Mouse (Mus musculus) heart, postnatal 4 days (tissue): ENCODE results near the gene Adarb1. TPM values are rescaled to one million over a fixed set of nuclear protein-coding genes. Genes with fewer than 3 reads are reported as not detected.
A peak's percentile ranks its signal among the peaks of the same experiment; 100 is the strongest.
"Not testable (repeated sequence)": the region's sequence is repeated elsewhere in the genome, so short reads cannot be mapped to it uniquely, and the experiment has no call there.

Source experiments
- DNase-seq: peaks from one replicate; pipeline ENCODE4 v3.0.0; 2021
- total RNA-seq, 2 experiments: library from RNA; stranded (reverse); gene quantifications; 2 replicates each; pipeline ENCODE4 v1.2.3; 2021

Gene Adarb1
- total RNA-seq, 2 experiments from 2014 or later = 20.9 to 23.3 TPM

DNA sequence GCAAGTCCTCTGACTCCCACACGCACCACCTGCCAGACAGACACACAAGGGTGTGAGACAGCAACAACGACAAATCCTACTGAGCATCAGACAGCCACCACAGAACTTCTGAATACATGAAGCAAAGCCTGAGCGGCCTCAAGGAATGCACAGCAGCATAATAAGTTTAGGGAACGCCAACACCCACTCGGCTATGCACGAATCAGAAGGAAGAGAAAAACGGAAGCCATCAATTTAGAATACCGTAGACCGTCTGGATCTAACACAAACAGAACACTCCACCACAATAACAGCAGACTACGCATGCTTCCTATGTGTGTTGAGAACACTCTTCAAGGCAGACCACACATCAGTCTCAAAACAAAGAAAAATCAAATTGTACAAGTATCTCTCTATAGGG lies 109.1 kb downstream of the Adarb1 start:
- no peak for DNase-seq

- DNase-seq = no peak
Observed at GRCm38 (mm10) chr10:77305766-77306165, 112.3 kb downstream of the Adarb1 start.

- no peak for DNase-seq
Observed at GRCm38 (mm10) chr10:77304840-77305533, 113.1 kb downstream of the Adarb1 start.

DNA sequence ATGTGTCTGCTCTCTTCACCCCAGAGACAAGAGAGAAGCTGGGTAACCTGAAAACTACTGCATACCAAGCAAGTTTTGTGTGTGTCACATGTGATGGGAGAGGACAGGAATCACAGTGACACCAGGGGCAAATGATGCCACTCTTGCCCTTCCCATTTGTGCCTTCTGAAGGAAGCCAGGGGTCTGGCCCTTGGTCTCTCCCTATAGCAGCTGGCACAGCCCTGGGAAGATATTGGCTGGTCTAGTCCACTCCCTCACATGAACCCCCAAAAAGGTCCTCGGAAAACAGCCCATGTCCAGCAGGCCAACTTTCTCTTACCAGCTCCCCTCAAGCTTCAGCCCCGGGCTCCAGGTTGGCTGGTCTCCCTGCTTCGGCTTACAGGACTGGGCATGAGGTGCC lies 113.7 kb downstream of the Adarb1 start:
- no peak for DNase-seq

GRCm38 (mm10) chr10:77300934-77301297 lies 117.2 kb downstream of the Adarb1 start:
- no peak for DNase-seq

DNA sequence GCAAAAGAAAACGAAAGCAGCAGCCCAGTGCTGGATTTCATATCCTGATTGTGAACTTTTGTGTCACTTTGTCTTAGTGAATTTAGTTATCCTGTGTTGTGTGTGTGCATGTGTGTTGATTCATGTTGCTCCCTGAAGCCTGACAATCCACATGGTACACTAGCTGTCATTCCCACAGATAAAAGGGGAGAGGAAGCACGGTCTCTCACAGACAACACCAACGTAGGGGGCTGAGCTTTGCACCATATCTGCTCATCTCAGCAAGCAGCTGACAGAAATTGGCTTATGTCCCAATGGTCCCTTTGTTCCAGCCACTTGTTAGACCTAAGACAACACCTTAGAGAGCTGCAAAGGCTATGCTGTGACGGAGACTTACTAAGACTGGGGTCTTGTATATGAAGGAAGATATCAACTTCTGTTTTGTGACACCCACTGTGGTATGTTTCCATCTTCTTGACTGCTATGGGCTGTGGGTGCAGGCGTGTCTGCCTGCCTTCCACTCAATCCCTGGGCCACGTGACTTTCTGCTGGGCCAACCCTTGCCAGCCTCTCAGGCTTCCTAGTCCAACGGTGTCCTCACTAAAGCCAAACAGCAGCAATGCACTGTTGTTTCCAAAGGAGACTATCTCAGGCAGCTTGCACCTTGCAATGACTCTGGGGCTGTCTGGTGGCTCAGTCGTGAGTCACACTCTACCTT lies 117.7 kb downstream of the Adarb1 start:
- no peak for DNase-seq

DNA sequence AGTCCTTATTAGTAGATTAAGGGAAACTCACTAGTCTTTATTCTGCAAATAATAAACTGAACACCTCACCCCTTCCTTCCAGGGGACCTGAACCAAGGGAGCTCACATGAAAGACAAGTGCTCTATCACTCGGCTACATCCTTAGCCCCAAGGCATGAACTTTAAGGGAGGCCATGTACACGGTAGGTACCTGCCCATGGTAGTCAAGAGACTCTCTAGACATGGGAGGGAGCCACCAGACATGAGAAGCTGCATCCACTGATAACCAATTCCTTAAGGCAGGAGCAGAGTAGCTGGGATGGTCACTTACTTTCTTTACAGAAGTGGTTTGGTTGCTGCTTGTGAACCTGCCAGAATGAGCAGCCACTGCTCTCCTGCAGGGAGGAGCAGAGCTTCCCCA lies 118.9 kb downstream of the Adarb1 start:
- no peak for DNase-seq

- no peak for DNase-seq
Observed at GRCm38 (mm10) chr10:77298621-77299020, 119.4 kb downstream of the Adarb1 start.

DNA sequence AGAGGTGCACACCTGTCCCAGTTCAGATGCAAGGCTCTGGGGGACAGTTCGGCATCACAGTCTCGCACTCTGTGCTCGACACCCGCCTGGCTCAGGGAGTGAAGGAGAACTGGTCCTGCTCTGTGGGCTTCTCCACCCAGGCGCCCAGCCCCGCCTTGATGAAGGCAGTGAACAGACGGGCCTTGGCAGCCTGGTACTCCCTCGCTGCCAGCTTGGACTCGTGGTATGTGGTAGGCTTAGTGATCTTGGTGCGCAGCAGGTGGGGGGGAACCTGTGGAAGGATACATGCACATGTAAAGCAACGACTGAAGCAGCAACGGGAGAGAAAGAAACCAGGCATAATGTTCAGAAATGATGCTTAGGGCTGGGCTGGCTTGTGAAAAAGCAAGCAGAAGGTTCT lies 123.4 kb downstream of the Adarb1 start:
- DNase-seq = no peak

GRCm38 (mm10) chr10:77290624-77291366 lies 127.3 kb downstream of the Adarb1 start:
- no peak for DNase-seq

DNA sequence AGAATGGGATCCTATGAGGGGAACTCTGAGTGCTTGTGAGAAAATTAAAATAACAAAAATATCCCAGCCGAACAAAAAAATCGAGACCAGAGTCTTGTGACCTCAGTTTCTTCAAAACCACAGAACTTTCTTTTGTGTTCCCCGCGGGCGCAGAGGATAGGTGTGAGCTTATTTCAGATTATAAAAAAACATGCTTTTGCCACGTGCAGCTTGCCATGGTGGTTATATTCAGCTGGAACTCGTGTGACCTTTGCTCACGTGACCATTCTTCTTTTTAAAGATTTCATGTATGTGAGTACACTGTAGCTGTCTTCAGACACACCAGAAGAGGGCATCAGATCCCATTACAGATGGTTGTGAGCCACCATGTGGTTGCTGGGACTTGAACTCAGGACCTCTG lies 128.5 kb downstream of the Adarb1 start:
- DNase-seq = no peak

GRCm38 (mm10) chr10:77288639-77289195 lies 129.4 kb downstream of the Adarb1 start:
- DNase-seq = no peak

DNA sequence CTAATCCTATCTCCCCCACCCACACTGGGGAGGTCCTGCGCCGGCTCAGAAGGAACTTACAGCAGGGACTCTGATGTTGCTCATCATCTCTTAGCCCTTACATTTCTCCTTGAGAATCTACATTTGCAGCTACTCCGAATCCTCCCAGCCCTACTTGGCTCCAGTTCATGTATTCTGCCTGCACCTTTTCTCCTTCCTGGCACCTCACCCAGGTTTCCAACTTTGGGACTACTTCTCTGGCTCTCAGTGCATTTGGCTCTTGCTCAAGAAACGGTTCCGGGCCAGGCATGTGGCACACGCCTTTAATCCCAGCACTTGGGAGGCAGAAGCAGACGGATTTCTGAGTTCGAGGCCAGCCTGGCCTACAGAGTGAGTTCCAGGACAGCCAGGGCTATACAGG lies 130.4 kb downstream of the Adarb1 start:
- DNase-seq = no peak

GRCm38 (mm10) chr10:77284832-77285231 lies 133.2 kb downstream of the Adarb1 start:
- DNase-seq = no peak

DNA sequence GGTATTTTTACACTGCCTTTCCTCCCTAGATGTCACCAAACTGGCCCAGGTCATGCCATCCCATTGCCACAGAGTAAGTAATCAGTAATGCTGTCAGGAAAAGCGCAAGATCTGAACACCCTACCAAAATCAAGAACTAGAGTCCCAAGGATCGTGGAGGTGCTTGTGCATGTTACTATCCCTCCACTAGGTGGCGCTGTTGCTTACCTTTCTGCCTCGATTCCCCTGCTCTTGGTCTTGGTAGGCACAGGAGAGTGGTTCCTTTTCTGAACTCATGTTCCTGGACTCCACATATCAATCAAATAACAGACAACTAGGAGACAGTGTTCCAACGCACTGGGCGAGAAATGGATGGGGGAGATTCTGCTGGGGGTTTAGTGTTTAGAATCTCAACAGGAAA lies 135.2 kb downstream of the Adarb1 start:
- DNase-seq = peak; percentile 86

- DNase-seq = not testable (repeated sequence)
Observed at GRCm38 (mm10) chr10:77282085-77282484, 136.0 kb downstream of the Adarb1 start.

DNA sequence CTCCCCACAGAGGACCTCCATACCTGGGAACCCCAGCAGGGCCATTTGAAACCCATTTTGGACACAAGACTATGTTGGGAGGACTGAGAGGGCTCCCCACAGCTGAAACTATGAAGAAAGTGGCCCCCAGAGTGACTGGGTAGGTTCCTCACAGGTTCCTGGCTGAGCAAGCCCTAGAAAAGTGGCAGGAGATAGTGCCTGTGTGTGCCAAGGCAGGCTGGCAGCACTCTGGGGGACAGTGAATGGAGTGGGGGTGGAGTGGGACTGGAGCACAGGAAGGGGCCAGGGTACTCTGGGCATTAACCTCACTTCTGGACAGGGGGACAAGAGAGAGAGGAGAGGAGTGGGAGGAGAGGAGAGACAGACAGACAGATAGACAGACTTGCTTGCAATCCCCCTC lies 144.3 kb downstream of the Adarb1 start:
- DNase-seq = no peak

DNA sequence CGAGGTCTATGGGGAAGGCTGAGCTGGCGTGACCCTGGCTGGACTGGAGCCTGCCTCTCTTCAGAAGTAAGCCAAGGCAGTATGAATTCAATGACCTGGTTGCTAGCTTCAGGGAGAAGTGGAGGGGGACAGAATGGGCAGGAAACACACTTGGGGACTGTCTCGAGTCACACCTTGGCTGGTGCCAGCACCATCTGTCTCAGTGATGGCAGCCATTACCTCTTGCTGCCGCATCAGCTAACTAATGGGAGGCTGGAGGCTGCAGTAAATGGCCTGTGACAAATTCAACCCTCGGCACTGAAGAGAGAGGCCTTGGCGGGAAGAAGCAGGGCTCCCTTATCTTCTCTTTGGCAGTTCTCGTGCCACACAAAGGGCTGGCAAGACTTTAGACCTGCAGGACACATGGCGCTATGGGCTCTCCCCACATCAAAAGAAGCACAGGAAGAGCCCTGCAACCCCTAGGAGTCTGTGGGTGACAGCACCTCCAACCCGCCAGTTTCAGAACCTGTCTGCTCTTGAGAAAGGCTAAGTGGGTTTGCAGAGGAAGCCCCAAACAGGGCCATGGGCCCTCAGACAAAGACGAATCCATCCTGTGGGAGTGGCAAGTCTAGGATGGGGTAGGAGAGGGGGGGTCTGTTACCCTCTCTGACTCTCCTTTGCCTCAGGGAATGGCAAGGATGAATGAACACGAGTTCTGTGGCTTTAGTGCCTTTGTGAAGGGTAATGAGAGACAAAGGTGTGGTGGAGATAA lies 144.9 kb downstream of the Adarb1 start:
- DNase-seq = no peak

DNA sequence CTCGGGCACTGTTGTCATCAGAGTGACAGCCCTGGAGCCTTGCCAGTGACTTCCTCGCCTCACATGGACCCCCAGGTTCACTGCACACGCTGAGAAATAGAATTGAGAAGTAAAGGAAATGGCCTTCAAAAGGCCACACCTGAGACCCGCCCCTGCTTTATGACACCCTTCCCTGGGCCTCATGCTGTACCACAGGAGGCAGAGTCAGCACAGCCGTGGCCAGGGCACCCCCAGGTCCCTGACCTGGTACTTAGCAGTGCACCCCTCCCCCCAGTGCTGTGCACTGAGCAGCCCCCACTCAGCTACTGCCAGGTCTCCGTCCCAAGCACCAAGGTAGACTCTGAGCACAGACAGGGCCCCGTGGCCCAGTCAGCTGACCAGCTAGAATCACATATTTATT lies 148.9 kb downstream of the Adarb1 start:
- no peak for DNase-seq

DNA sequence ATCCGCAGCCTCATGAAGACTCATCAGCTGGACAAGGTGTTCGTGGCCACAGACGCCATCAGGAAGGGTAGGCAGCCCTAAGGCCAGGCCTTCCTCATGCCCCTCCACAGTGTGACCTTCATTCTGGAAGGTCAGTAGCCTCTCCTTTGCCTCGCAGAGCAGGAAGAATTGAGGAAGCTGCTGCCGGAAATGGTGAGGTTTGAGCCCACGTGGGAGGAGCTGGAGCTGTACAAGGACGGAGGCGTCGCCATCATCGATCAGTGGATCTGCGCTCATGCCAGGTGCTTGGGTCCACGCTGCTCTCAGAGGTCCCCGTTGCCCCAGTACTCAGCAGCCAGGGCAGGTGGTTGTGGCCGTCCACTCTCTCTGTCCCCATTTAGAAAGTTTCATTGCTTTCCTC lies 151.0 kb downstream of the Adarb1 start:
- DNase-seq = no peak

DNA sequence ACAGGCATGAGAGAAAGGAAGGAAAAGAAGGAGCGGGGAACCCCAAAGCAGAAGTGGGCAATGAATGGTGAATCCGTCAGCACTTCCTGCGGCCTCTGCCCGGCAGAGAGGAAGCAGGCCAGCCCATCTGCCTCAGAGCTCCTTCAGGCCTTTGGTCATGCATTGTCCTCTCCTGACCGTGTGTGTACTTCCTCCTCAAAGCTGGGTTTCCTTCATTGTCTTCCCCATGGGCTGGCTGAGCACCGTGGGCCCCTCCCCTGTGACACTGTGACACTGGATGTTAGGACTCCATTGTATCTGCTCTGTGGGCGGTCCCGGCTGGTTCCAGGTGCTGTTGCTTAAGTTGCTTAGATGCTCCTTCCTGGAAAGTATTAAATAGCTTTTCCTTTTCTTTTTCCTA lies 151.8 kb downstream of the Adarb1 start:
- no peak for DNase-seq

GRCm38 (mm10) chr10:77260166-77260875 lies 157.7 kb downstream of the Adarb1 start:
- no peak for DNase-seq
